Mouse (Mus musculus) bone marrow, adult 2 months (tissue): Measurements from ENCODE around the gene Snorc. TPM values are rescaled to one million over a fixed set of nuclear protein-coding genes. Genes with fewer than 3 reads are reported as not detected.

Source experiments
- H3K27ac ChIP-seq: fragments of 200-500 bp; 2 replicates; pipeline ENCODE4 v1.5.1; 2012; ENCODE audit warnings: low read depth, mild to moderate bottlenecking, control low read depth, inconsistent platforms, low read length; ENCODE audit not compliant: control insufficient read depth, poor library complexity, insufficient read depth
- H3K4me1 ChIP-seq: fragments of 200-500 bp; 2 replicates; pipeline ENCODE4 v1.6.1; 2011; ENCODE audit warnings: low read length; ENCODE audit not compliant: control insufficient read depth, insufficient read depth
- H3K4me3 ChIP-seq: fragments of 200-500 bp; replicated peaks from 2 replicates; pipeline ENCODE3; 2011; ENCODE audit warnings: mild to moderate bottlenecking, low read depth, low read length, control low read depth; ENCODE audit not compliant: control insufficient read depth
- CTCF ChIP-seq: fragments of 200-500 bp; IDR thresholded peaks from 2 replicates; pipeline ENCODE4 v1.5.1; 2011; ENCODE audit warnings: low read length, control low read depth; ENCODE audit not compliant: control insufficient read depth, insufficient read depth
- POLR2A ChIP-seq: fragments of 200-500 bp; IDR thresholded peaks from 2 replicates; pipeline ENCODE4 v1.6.1; 2011; ENCODE audit warnings: low read depth, mild to moderate bottlenecking, control low read depth, low read length, borderline replicate concordance; ENCODE audit not compliant: control insufficient read depth
- WGBS: fragments of 180-500 bp; shearing (Covaris S2); methylation state at CpG from one replicate; pipeline ENCODE4 v1.1.7; 2018; 5-methylcytosine and 5-hydroxymethylcytosine counted together
- polyA plus RNA-seq: library from polyadenylated mRNA; stranded (reverse); fragments of >200 nt; gene quantifications from 2 replicates; pipeline ENCODE4 v1.2.4, GENCODE M21; 2011; ENCODE audit warnings: low replicate concordance; ENCODE audit not compliant: missing spikeins, insufficient read depth, insufficient read length

Snorc gene
- polyA plus RNA-seq, 1 experiment, result not detected

DNA sequence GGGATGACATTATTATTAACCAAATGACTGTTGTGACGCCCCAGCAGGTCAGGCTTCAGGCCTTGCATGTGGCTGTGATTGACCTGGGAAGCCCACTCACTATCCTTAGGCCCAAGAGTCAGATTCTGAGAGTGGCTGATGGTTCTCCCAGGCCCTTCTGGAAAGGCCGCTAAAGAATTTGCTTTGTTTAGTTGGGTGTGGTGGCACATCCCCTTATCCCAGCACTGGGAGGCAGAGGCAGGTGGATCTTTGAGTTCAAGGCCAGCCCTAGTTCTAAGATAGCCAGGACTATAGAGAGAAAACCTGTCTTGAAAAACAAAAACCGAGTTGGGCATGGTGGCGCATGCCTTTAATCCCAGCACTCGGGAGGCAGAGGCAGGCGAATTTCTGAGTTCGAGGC, 55.0 kb downstream of the Snorc start:
- TF ChIP-seq POLR2A (no peak), CTCF (no peak)
- H3K27ac ChIP-seq, result no peak overlapping the region
- no peaks in the 10 kb centered on the region for H3K4me1 ChIP-seq
- no peak overlapping the region for H3K4me3 ChIP-seq
- WGBS, result 86% methylated on average over 7 of the region's 7 CpGs

Other genes starting within 250 kb of the Snorc start
- not detected in 2 replicates for gene Efhd1, start 205.9 kb upstream of the Snorc start, polyA plus RNA-seq
- gene Gigyf2, start 143.3 kb upstream of the Snorc start, polyA plus RNA-seq, result 39.0 and 95.1 TPM in 2 replicates
- not detected in 2 replicates for gene Kcnj13, start 75.5 kb upstream of the Snorc start, polyA plus RNA-seq
- gene Neu2, start 39.6 kb downstream of the Snorc start, polyA plus RNA-seq, result not detected in 2 replicates
- gene Ngef, start 103.6 kb downstream of the Snorc start, polyA plus RNA-seq, result not detected in 2 replicates
- 47.2 and 80.4 TPM in 2 replicates for gene Inpp5d, start 150.0 kb downstream of the Snorc start, polyA plus RNA-seq